Mouse (Mus musculus) adrenal gland, adult 8-10 months (tissue): ENCODE measurements around the gene Csrp1. TPM values are rescaled to one million over a fixed set of nuclear protein-coding genes. Genes with fewer than 3 reads are reported as not detected.

Source experiments
- DNase-seq: peaks from one replicate; pipeline ENCODE4 v3.0.0; 2022
- total RNA-seq, 4 experiments: library from RNA; stranded (reverse); gene quantifications; 2 replicates each; pipeline ENCODE4 v1.2.4; 2022

Gene Csrp1
- total RNA-seq, 4 experiments from 2014 or later = 92.3 to 122 (median 99.0) TPM

GRCm38 (mm10) chr1:135777046-135777445, 57.2 kb downstream of the Csrp1 start:
- no peak for DNase-seq

GRCm38 (mm10) chr1:135778780-135779535, 59.1 kb downstream of the Csrp1 start, which contains the start of gene Tnni1:
Tnni1 (plus strand) TSS chr1:135779434.
- no peak for DNase-seq

- DNase-seq = no peak
These were observed 60.8 kb downstream of the Csrp1 start for GRCm38 (mm10) chr1:135780649-135781048.

GRCm38 (mm10) chr1:135781220-135781619, 61.4 kb downstream of the Csrp1 start:
- DNase-seq = no peak

- DNase-seq = no peak
These were observed 63.0 kb downstream of the Csrp1 start for GRCm38 (mm10) chr1:135782816-135783215.

GRCm38 (mm10) chr1:135787799-135788198, 67.9 kb downstream of the Csrp1 start:
- DNase-seq = peak; percentile 49

- no peak for DNase-seq
These were observed 68.8 kb downstream of the Csrp1 start for GRCm38 (mm10) chr1:135788708-135789107.

GRCm38 (mm10) chr1:135789815-135790214, 70.0 kb downstream of the Csrp1 start:
- DNase-seq = no peak

- no peak for DNase-seq
These were observed 72.5 kb downstream of the Csrp1 start for GRCm38 (mm10) chr1:135792143-135792939.

- no peak for DNase-seq
These were observed 73.7 kb downstream of the Csrp1 start for GRCm38 (mm10) chr1:135793370-135794215.

- DNase-seq = no peak
These were observed 74.6 kb downstream of the Csrp1 start for GRCm38 (mm10) chr1:135794216-135795134.

- DNase-seq = no peak
These were observed 78.6 kb downstream of the Csrp1 start for GRCm38 (mm10) chr1:135798492-135798891.

- DNase-seq = no peak
These were observed 79.3 kb downstream of the Csrp1 start for GRCm38 (mm10) chr1:135799109-135799627.

GRCm38 (mm10) chr1:135800192-135800950, 80.5 kb downstream of the Csrp1 start:
- no peak for DNase-seq

Other genes starting within 250 kb of the Csrp1 start
- gene Nav1, start 112.8 kb upstream of the Csrp1 start, total RNA-seq = 10 to 100 TPM; 15.2 to 26.9 (median 22.8) TPM
- gene Phlda3, start 46.1 kb downstream of the Csrp1 start, total RNA-seq = 10 to 100 TPM; 33.0 to 80.7 (median 38.4) TPM
- under 1 TPM in 1 of 4 experiments, not detected in 3; 0.35 TPM for gene Tnni1, start 59.4 kb downstream of the Csrp1 start, total RNA-seq
- under 1 TPM; 0.08 to 0.23 (median 0.18) TPM for gene Lad1, start 98.5 kb downstream of the Csrp1 start, total RNA-seq
- 1 to 10 TPM; 2.2 to 5.5 (median 2.6) TPM for gene Tnnt2, start 116.3 kb downstream of the Csrp1 start, total RNA-seq
- under 1 TPM in 2 of 4 experiments, not detected in 2; 0.09 to 0.32 TPM for gene Pkp1, start 199.1 kb downstream of the Csrp1 start, total RNA-seq